8 mouse cellular contexts compared by ENCODE assay signal in the genomic region with DNA sequence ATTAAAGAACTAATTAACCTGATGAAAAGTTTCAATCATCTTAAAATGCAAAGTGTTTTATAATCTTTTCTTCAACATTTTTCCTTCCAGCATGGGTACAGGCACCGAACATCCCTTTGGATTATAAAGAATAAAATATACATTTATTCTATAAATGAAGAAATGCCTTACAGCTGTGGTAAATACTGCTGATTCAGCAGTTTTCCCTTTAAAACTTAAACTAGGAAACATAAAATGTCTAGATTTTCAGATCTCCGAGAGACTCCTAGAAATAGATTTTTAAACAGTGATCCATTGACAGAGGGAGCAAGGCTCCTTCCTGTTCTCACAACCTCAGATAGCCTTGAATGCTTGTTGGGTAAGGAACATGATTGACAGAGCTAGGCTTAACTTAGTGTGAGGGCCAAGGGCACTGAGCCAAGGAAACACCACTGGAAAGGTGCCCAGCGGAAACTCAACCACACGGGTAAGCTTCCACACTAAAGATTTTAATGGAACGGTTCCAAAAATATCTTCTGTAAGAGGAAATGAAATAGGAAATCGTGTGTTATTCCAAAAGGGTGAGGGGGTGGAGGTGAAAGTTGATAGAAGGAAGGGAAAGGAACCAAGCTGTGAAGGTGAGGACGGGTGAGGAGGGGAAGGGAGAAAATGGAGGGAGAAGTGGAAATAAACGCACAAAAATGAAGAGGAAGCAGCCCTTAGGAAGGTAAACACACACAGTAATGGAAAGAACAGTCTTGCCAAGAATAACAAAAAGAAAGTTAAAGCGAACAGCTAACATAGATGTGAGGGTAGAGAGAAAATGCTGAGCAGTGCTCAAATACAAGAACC.
A peak's percentile ranks its signal among the peaks of the same experiment; 100 is the strongest.
DNase-seq lines count a peak whose midpoint lies in the region; ATAC-seq lines count a peak whose summit lies in the region.

No protein-coding gene starts in this region.

- H3K27me3 ChIP-seq in limb, embryonic 12.5 days, result no peaks in the 10 kb centered on the region
- H3K27me3 ChIP-seq in limb, embryonic 10.5 days (ENCODE audit: low read depth, poor library complexity, severe bottlenecking), result no peaks in the 10 kb centered on the region
- H3K27me3 ChIP-seq in kidney, embryonic 15.5 days, result no peaks in the 10 kb centered on the region

- 54% methylated on average over 9 of the region's 9 CpGs for WGBS in limb, embryonic 12.5 days
- 82% methylated on average over 9 of the region's 9 CpGs for WGBS in limb, embryonic 10.5 days
- 48% methylated on average over 9 of the region's 9 CpGs for WGBS in kidney, embryonic 15.5 days

- no peak overlapping the region for H3K27ac ChIP-seq in limb, embryonic 12.5 days
- H3K27ac ChIP-seq in limb, embryonic 10.5 days, result no peak overlapping the region
- peak overlapping the region; percentile 59 for H3K27ac ChIP-seq in kidney, embryonic 15.5 days

- H3K9ac ChIP-seq in limb, embryonic 12.5 days (replicated peaks), result no peak overlapping the region
- no peak overlapping the region for H3K9ac ChIP-seq in kidney, embryonic 15.5 days

- no peak overlapping the region for H3K4me2 ChIP-seq in limb, embryonic 12.5 days
- peak overlapping the region; percentile 43 for H3K4me2 ChIP-seq in kidney, embryonic 15.5 days

- ATAC-seq in limb, embryonic 12.5 days (ENCODE audit: insufficient number of reproducible peaks, insufficient read depth, low FRiP score, low TSS enrichment, low read depth), result peak; percentile 78; the same call in 1 of the 2 replicates
- ATAC-seq in kidney, embryonic 15.5 days (replicated peaks; ENCODE audit: low FRiP score), result peak; percentile 89

- no peaks in the 10 kb centered on the region for H3K9me3 ChIP-seq in limb, embryonic 12.5 days
- H3K9me3 ChIP-seq in limb, embryonic 10.5 days (replicated peaks), result no peaks in the 10 kb centered on the region
- H3K9me3 ChIP-seq in kidney, embryonic 15.5 days (replicated peaks), result no peaks in the 10 kb centered on the region

- H3K4me1 ChIP-seq in limb, embryonic 12.5 days (replicated peaks), result 0 out of 2 replicates have a peak, but pooled peaks cover 6% of the 10 kb centered on the region
- H3K4me1 ChIP-seq in limb, embryonic 10.5 days, result peaks cover 4% of the 10 kb centered on the region; the same call in 1 of the 2 replicates
- H3K4me1 ChIP-seq in kidney, embryonic 15.5 days, result peaks cover 8% of the 10 kb centered on the region; the same call in 1 of the 2 replicates

- no peak for DNase-seq in limb, embryonic 10.5 days (ENCODE audit: low spot score)
- peak; percentile 75 for DNase-seq in adrenal gland, adult 8-10 months
- peak; percentile 74 for DNase-seq in heart, adult 8-10 months (ENCODE audit: low spot score)
- DNase-seq in lung, postnatal 36 days, result peak; percentile 75
- no peak for DNase-seq in frontal cortex, postnatal 36 days (ENCODE audit: low spot score in 2 of 2)
- no peak for DNase-seq in layer of hippocampus, adult 11-12 months (ENCODE audit: low spot score)

- H3K36me3 ChIP-seq in limb, embryonic 12.5 days, result no peaks in the 10 kb centered on the region
- no peaks in the 10 kb centered on the region for H3K36me3 ChIP-seq in limb, embryonic 10.5 days
- H3K36me3 ChIP-seq in kidney, embryonic 15.5 days, result no peaks in the 10 kb centered on the region

- no peak overlapping the region for H3K4me3 ChIP-seq in limb, embryonic 12.5 days (replicated peaks)
- H3K4me3 ChIP-seq in limb, embryonic 10.5 days, result no peak overlapping the region
- H3K4me3 ChIP-seq in kidney, embryonic 15.5 days (replicated peaks), result 0 out of 2 replicates have a peak overlapping the region, but pooled peaks have one; percentile 3

Comparison
In these comparisons a context has a peak if more than half of its experiments do, and no peak if none do; other contexts are left out.
1. DNase-seq: peak in adrenal gland, adult 8-10 months (single experiment), heart, adult 8-10 months (single experiment) and lung, postnatal 36 days (single experiment); none in limb, embryonic 10.5 days (single experiment), frontal cortex, postnatal 36 days (0 of 2) and layer of hippocampus, adult 11-12 months (single experiment).